Mouse (Mus musculus) heart, embryonic 10.5 days (tissue): ENCODE data around the gene Pidd1. TPM values are rescaled to one million over a fixed set of nuclear protein-coding genes. Genes with fewer than 3 reads are reported as not detected.

Experiments used
- DNase-seq: peaks from one replicate; pipeline ENCODE4 v3.0.0-alpha.2; 2017; ENCODE audit warnings: low spot score
- H3K27ac ChIP-seq: fragments of 300-500 bp; sonication (generic); 2 replicates; pipeline ENCODE4 v1.5.1; 2016; ENCODE audit warnings: mild to moderate bottlenecking
- H3K27me3 ChIP-seq: fragments of 300-500 bp; sonication (generic); 2 replicates; pipeline ENCODE4 v1.6.1; 2016; ENCODE audit warnings: mild to moderate bottlenecking; ENCODE audit not compliant: poor library complexity, insufficient read depth, severe bottlenecking
- H3K36me3 ChIP-seq: fragments of 300-500 bp; sonication (generic); 2 replicates; pipeline ENCODE4 v1.6.1; 2016; ENCODE audit warnings: mild to moderate bottlenecking, moderate library complexity
- H3K4me1 ChIP-seq: fragments of 300-500 bp; sonication (generic); 2 replicates; pipeline ENCODE4 v1.6.1; 2016; ENCODE audit warnings: mild to moderate bottlenecking
- H3K4me3 ChIP-seq: fragments of 300-500 bp; sonication (generic); 2 replicates; pipeline ENCODE4 v1.5.1; 2016; ENCODE audit warnings: mild to moderate bottlenecking, moderate library complexity
- H3K9me3 ChIP-seq: fragments of 300-500 bp; sonication (generic); 2 replicates; pipeline ENCODE4 v1.6.1; 2016; ENCODE audit warnings: mild to moderate bottlenecking, moderate library complexity
- WGBS: fragments of 180-500 bp; shearing (Covaris S2); methylation state at CpG from one replicate; pipeline ENCODE4 v1.1.7; 2016; 5-methylcytosine and 5-hydroxymethylcytosine counted together
- polyA plus RNA-seq: library from polyadenylated mRNA; unstranded; fragments of >200 nt; fragmentation: Nextera tagmentation; extraction: Ambion mirVana; gene quantifications from 2 replicates; pipeline ENCODE4 v1.2.1, GENCODE M21; 2016

Gene Pidd1
- polyA plus RNA-seq, 1 experiment from 2014 or later, result 18.0 TPM

- Histone ChIP-seq H3K4me1 (peaks cover 57% of the 10 kb centered on the region), H3K36me3 (no peaks in the 10 kb centered on the region), H3K9me3 (no peaks in the 10 kb centered on the region), H3K27me3 (peaks cover 15% of the 10 kb centered on the region), H3K27ac (no peak overlapping the region), H3K4me3 (peak overlapping the region; percentile 73)
- peak; percentile 87 for DNase-seq
- WGBS, result 12% methylated on average over 10 of the region's 10 CpGs
Observed at GRCm38 (mm10) chr7:141480842-141481497, 37.1 kb upstream of the Pidd1 start.

DNA sequence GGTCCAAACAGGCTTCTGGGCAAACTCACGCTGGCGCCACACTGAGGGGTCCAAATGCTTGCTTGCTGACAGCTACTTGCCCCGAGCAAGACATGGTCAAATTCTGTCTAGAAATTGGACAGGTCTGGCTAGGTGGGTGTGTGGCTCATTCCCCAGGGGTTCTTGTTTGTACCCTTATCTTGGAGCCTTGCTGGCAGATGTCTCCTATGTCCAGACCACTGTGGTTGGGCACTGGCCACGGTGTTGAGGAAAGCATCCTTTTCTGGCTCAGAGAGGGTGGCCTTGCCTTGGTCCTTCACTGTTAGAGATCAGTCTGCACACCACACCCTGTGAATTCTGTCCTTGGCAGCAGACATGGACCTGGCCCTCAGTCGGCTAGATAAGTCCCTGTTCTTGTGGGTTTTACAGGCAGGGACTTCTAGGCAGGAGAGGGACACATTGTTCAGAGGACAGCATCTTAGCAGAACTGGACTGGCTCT, 34.5 kb upstream of the Pidd1 start:
- no peak for DNase-seq
- Histone ChIP-seq H3K27ac (peak overlapping the region; percentile 99), H3K36me3 (no peaks in the 10 kb centered on the region), H3K9me3 (no peaks in the 10 kb centered on the region), H3K4me3 (peak overlapping the region; percentile 92; the same call in 1 of the 2 replicates), H3K27me3 (peaks cover 10% of the 10 kb centered on the region), H3K4me1 (peaks cover 72% of the 10 kb centered on the region)
- WGBS, result 62% methylated on average over 5 of the region's 5 CpGs

- peaks cover 4% of the 10 kb centered on the region for H3K27me3 ChIP-seq
- no peak for DNase-seq
- no peaks in the 10 kb centered on the region for H3K9me3 ChIP-seq
- peaks cover 71% of the 10 kb centered on the region for H3K4me1 ChIP-seq
- H3K27ac ChIP-seq, result peak overlapping the region; percentile 99
- 50% methylated on average over 4 of the region's 4 CpGs for WGBS
- H3K36me3 ChIP-seq, result peaks cover 2% of the 10 kb centered on the region
- H3K4me3 ChIP-seq, result peak overlapping the region; percentile 92
Observed at GRCm38 (mm10) chr7:141477578-141478269, 33.9 kb upstream of the Pidd1 start.

GRCm38 (mm10) chr7:141476981-141477370, 33.2 kb upstream of the Pidd1 start:
- 19% methylated on average over 7 of the region's 7 CpGs for WGBS
- H3K27ac ChIP-seq, result peak overlapping the region; percentile 99

GRCm38 (mm10) chr7:141476226-141476980, 32.6 kb upstream of the Pidd1 start:
- peak overlapping the region; percentile 92 for H3K4me3 ChIP-seq
- peaks cover 58% of the 10 kb centered on the region for H3K4me1 ChIP-seq
- peak; percentile 92 for DNase-seq
- H3K36me3 ChIP-seq, result peaks cover 13% of the 10 kb centered on the region
- H3K27me3 ChIP-seq, result no peaks in the 10 kb centered on the region
- under 1% methylated on average over 17 of the region's 17 CpGs for WGBS
- peak overlapping the region; percentile 99 for H3K27ac ChIP-seq
- no peaks in the 10 kb centered on the region for H3K9me3 ChIP-seq

More at GRCm38 (mm10) chr7:141476981-141477370, 33.2 kb upstream of the Pidd1 start:
- Histone ChIP-seq H3K36me3 (peaks cover 10% of the 10 kb centered on the region), H3K4me1 (peaks cover 64% of the 10 kb centered on the region), H3K27me3 (no peaks in the 10 kb centered on the region), H3K4me3 (peak overlapping the region; percentile 92), H3K9me3 (no peaks in the 10 kb centered on the region)
- no peak for DNase-seq

DNA sequence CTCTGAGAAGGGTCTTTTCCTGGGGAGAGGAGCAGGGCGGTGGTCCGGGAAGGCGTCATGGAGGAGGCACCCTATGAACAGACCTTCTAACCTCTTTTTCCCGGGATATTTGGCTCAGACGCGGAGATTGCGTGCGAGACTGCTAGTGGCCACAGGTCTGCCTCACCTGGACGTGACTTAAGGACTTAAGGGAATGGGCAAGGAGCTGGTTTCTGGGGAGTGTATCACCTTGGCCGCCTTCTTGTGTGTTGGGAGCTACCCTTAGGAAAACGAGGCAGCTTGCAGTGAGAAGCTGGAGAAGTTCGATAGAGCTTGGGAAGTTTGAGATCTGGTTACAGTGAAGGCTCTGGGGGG, 32.0 kb upstream of the Pidd1 start:
- WGBS, result under 1% methylated on average over 12 of the region's 12 CpGs
- peak overlapping the region; percentile 99 for H3K27ac ChIP-seq
- H3K4me3 ChIP-seq, result peak overlapping the region; percentile 92
- H3K36me3 ChIP-seq, result peaks cover 20% of the 10 kb centered on the region
- no peak for DNase-seq
- H3K9me3 ChIP-seq, result no peaks in the 10 kb centered on the region
- H3K4me1 ChIP-seq, result peaks cover 52% of the 10 kb centered on the region
- no peaks in the 10 kb centered on the region for H3K27me3 ChIP-seq

DNA sequence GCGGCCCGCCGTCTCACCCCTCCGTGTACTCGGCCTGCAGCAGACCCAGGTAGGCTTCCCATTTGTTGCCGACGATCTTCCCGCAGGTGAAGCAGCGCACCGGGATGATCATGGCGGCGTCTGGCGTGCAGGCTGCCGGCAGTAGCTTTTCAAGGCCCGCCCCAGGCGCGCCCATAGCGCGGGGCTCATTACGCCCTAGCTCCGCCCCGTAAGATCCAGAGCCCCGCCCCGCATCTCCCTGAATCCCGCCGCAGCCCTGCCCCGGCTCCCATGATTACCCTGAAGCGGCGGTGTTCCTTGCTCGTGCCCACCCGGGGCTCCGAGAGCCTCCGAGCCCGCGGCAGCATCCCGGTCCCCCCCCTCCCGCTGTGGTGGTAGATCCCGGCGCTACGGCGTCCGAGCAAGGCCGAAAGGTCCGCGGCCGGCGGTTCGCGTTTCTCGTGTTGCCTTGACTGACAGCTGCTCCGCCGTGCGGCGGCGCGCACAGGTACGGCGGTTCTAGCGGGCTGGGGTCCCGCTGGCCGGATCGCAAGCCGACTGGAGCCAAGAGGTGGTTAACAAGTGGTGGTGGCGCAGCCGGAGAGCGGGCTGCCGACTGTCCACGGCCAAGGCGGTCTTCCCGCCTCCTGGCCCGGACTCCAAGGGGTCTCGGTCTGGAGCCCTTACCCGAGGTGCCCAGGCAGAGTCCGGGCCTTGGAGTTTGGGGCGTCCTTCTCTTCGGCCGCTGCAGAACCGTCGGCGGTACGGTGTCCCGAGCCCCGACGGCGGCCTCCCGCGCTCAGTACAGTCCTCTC, 31.4 kb upstream of the Pidd1 start, which contains the start of the genes Polr2l and Tspan4:
Gene Polr2l, minus strand, starts transcription at position 122 of the 794 bp plus-strand sequence.
Gene Tspan4, plus strand, starts transcription at position 230 of the 794 bp plus-strand sequence.
- peaks cover 25% of the 10 kb centered on the region for H3K36me3 ChIP-seq
- no peaks in the 10 kb centered on the region for H3K9me3 ChIP-seq
- peak within 1 kb of the TSS; percentile 92 for H3K4me3 ChIP-seq
- H3K27ac ChIP-seq, result peak within 1 kb of the TSS; percentile 99
- under 1% methylated on average over 87 of the region's 87 CpGs for WGBS
- peaks cover 50% of the 10 kb centered on the region for H3K4me1 ChIP-seq
- H3K27me3 ChIP-seq, result no peaks in the 10 kb centered on the region
- DNase-seq, result peak; percentile 94

DNA sequence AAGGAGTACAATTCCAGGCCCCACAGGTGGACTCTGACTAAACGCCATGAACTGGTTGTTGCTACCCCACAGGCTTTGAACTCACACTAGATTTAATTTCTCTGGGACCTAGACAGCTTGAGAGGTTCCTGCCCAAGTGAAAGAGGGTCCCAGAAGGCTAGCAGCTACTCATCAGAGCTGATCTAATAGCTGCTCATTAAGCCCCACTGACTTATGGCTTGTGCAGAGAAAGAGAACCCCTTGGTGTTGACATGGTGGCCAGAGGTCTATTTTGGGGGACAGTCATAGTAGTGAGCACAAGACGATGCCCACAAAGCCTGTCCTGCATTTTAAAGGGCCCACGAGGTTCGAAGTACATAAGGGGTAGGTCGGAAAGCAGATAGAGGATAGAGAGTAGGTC, 30.3 kb upstream of the Pidd1 start:
- no peaks in the 10 kb centered on the region for H3K27me3 ChIP-seq
- H3K9me3 ChIP-seq, result no peaks in the 10 kb centered on the region
- H3K27ac ChIP-seq, result peak overlapping the region; percentile 99; the same call in 1 of the 2 replicates
- WGBS, result 10% methylated on average over 5 of the region's 5 CpGs
- no peak for DNase-seq
- peak overlapping the region; percentile 92 for H3K4me3 ChIP-seq
- H3K4me1 ChIP-seq, result peaks cover 60% of the 10 kb centered on the region
- H3K36me3 ChIP-seq, result peaks cover 36% of the 10 kb centered on the region

DNA sequence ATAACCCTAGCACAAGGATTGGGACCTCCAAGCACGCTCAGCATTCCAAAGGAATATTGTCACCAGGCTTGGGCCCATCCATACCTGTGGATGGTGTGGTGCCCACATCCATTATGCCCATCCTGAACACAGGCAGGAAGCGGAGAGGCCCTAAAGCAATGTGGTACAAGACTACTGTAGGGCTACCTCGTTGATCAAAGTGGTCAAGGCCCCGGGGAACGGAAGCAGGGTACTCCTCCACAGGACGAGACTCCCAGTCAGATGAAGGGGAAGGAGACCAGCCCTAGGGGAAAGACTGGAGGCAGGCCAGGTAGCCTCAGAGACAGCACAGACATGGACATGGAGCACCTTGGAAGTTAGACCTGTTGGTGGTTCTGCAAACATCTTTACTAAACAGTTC, 28.9 kb upstream of the Pidd1 start:
- H3K4me3 ChIP-seq, result no peak overlapping the region
- H3K27me3 ChIP-seq, result no peaks in the 10 kb centered on the region
- no peak for DNase-seq
- WGBS, result 86% methylated on average over 6 of the region's 6 CpGs
- H3K4me1 ChIP-seq, result peaks cover 67% of the 10 kb centered on the region
- H3K27ac ChIP-seq, result no peak overlapping the region
- peaks cover 37% of the 10 kb centered on the region for H3K36me3 ChIP-seq
- H3K9me3 ChIP-seq, result no peaks in the 10 kb centered on the region

DNA sequence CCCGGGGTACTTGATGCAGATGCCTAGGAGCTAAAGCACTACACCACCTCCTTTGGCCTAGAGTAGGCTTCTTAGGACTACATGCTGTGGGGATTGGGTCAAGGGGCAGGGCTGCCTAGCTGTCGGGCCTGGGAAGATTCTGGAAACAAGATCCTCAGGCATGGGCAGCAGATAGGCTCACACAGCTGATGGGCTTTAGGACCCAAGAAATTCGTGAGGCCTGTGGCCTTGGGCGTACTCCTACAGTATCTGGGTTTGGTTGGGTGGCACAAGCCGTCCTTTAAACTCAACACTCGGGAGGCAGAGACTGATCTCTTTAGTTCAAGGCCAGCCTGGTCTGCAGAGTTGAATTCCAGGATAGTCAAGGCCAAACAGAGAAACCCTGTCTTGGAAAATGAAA, 28.4 kb upstream of the Pidd1 start:
- Histone ChIP-seq H3K27me3 (no peaks in the 10 kb centered on the region), H3K4me3 (no peak overlapping the region), H3K36me3 (peaks cover 37% of the 10 kb centered on the region), H3K4me1 (peaks cover 66% of the 10 kb centered on the region), H3K9me3 (no peaks in the 10 kb centered on the region), H3K27ac (no peak overlapping the region)
- 87% methylated on average over 6 of the region's 6 CpGs for WGBS
- no peak for DNase-seq

GRCm38 (mm10) chr7:141471236-141471635, 27.4 kb upstream of the Pidd1 start:
- Histone ChIP-seq H3K4me1 (peaks cover 65% of the 10 kb centered on the region), H3K9me3 (no peaks in the 10 kb centered on the region), H3K27ac (no peak overlapping the region), H3K27me3 (peaks cover 6% of the 10 kb centered on the region; the same call in 1 of the 2 replicates), H3K4me3 (no peak overlapping the region), H3K36me3 (peaks cover 37% of the 10 kb centered on the region)
- DNase-seq, result no peak
- WGBS, result 91% methylated on average over 1 of the region's 1 CpGs

- H3K36me3 ChIP-seq, result peaks cover 37% of the 10 kb centered on the region
- peaks cover 13% of the 10 kb centered on the region for H3K27me3 ChIP-seq
- H3K27ac ChIP-seq, result no peak overlapping the region
- H3K4me3 ChIP-seq, result no peak overlapping the region
- H3K9me3 ChIP-seq, result no peaks in the 10 kb centered on the region
- 88% methylated on average over 10 of the region's 10 CpGs for WGBS
- no peak for DNase-seq
- H3K4me1 ChIP-seq, result peaks cover 64% of the 10 kb centered on the region
Observed at GRCm38 (mm10) chr7:141470637-141470944, 26.8 kb upstream of the Pidd1 start.
